Mouse (Mus musculus): ENCODE data around the gene Gm10681.
"Not testable (repeated sequence)": the region's sequence is repeated elsewhere in the genome, so short reads cannot be mapped to it uniquely, and the experiment has no call there.

Gm10681 gene

GRCm38 (mm10) chr3:98507229-98507628, 81.4 kb downstream of the Gm10681 start:
- not testable (repeated sequence) for DNase-seq (ENCODE audit: low spot score)

All from c-Kit-positive CD71-positive TER-119-positive erythroid progenitor cells, embryonic 14.5 days (primary cell).